Mouse (Mus musculus): Measurements from ENCODE around the gene Fam168a.

GRCm38 (mm10) chr7:100768009-100768408 lies 61.6 kb downstream of the Fam168a start:
- TF ChIP-seq POLR2A (IDR thresholded peaks at IDR 0.05; ENCODE audit: extremely low read depth, insufficient read depth, low read length) (no peak), CTCF (IDR thresholded peaks at IDR 0.05; ENCODE audit: extremely low read depth, insufficient read depth, low read length) (no peak)

All from cortical plate, adult 2 months (tissue).